Mouse (Mus musculus) embryonic fibroblast, embryonic 13.5 days (primary cell): ENCODE measurements around the gene Ak4.
"Not testable (repeated sequence)": the region's sequence is repeated elsewhere in the genome, so short reads cannot be mapped to it uniquely, and the experiment has no call there.

Experiments used
- CTCF ChIP-seq: IDR thresholded peaks from 2 replicates; pipeline ENCODE4 v1.5.1; 2011; ENCODE audit warnings: mild to moderate bottlenecking, control low read depth, low read length, moderate library complexity, borderline replicate concordance; ENCODE audit not compliant: insufficient read depth
- POLR2A ChIP-seq: IDR thresholded peaks from 2 replicates; pipeline ENCODE4 v1.6.1; 2011; ENCODE audit warnings: low read depth, mild to moderate bottlenecking, control low read depth, low read length, moderate library complexity

GRCm38 (mm10) chr4:101446606-101447005 lies 27.5 kb downstream of the Ak4 start:
- TF ChIP-seq CTCF, POLR2A: not testable (repeated sequence)
